Mouse (Mus musculus): ENCODE results near the gene Colgalt2.
"Not testable (repeated sequence)": the region's sequence is repeated elsewhere in the genome, so short reads cannot be mapped to it uniquely, and the experiment has no call there.

Gene Colgalt2

GRCm38 (mm10) chr1:152417602-152418001 is 18.0 kb downstream of the Colgalt2 start:
- DNase-seq (ENCODE audit: low read depth): no peak

- DNase-seq (ENCODE audit: low read depth): no peak
Measured at GRCm38 (mm10) chr1:152422295-152422694, 22.7 kb downstream of the Colgalt2 start.

GRCm38 (mm10) chr1:152423052-152423451 is 23.4 kb downstream of the Colgalt2 start:
- no peak for DNase-seq (ENCODE audit: low read depth)

DNA sequence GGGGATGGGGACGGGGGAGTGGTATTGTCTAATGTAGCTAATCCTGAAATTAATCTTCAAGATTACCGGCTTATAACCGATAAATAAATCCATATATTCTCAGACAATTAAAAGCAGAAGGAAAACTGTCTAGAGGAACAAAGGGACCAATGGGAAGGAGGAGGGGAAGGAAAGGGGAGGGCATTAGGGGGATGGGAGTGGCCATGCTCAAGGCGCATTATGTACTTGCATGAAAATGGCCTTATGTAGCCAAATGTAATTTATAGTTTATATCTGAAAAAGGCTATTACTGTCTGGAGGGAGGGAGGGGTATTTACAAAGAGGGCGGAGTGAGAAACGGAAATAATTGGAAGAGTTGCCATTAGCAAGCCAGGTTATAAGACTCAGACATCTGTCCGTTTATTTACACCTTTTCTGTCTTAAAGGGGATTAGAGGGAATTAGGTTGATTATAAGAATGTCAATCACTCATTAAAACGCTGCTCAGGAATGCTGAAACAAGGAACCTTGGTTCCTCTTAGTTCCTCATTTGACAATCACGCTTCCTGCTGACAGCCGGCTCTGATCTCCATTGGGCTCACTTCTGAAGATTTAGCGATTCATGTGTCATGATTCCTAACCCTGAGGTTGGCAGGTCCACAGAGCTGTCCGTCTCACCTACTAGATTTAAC is 28.4 kb downstream of the Colgalt2 start:
- no peak for DNase-seq (ENCODE audit: low read depth)

DNA sequence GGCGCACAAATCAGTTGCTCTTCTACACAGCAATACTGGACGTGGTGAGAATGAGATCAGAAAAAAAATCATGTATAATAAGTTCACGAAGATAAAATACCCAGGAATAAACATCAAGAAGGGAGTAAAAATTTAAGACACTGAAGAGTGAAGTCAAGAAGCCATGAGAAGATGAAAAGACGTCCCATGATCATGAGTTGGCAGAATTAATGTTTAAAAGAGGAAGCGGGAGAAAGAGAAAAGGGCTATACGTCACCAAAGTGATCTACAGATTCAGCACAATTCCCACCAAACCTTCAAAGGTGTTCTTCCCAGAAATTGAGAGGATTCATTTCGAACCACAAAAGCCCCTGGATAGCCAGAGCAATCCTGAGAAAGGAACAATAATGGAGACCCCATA is 30.2 kb downstream of the Colgalt2 start:
- DNase-seq (ENCODE audit: low read depth): no peak

GRCm38 (mm10) chr1:152434166-152434565 is 34.5 kb downstream of the Colgalt2 start:
- no peak for DNase-seq (ENCODE audit: low read depth)

DNA sequence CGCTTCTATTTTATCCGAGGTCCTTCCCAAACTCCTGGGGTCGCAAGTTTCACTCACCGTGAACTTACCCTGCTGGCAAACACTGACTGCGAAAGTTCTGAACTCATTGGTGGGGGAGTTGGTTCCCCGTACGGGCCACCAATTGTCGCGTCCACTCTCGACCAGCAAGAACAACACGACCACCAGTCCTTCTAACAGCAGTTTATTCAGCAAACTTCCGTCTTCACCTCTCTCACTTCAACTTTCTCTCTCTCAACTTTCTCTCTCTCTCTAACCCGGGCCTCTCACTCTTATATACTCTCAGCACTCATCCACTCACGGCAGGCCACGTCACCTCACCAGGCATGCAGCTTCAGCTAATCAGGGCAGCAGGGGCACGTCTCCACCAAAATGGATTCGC is 37.9 kb downstream of the Colgalt2 start:
- DNase-seq (ENCODE audit: low read depth): not testable (repeated sequence)

DNA sequence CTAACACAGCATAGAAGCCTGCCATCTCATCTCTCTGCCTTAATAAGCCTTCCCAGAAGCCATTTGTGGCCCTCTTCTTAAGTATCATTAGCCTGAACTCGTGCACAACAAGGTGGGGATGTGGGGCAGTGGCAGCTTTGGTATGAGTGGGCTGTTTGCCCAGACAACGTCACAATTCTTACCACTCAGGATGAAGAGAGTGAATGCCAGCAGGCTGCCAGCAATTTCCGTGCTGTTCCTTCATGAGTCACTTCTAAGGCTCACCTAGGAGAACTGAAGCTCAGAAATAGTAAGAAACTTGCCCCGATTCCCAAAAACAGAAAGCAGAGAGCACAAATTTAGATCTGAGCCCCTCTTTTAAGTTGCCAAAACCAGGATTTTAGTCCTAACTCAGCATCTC is 39.8 kb downstream of the Colgalt2 start:
- no peak for DNase-seq (ENCODE audit: low read depth)

DNA sequence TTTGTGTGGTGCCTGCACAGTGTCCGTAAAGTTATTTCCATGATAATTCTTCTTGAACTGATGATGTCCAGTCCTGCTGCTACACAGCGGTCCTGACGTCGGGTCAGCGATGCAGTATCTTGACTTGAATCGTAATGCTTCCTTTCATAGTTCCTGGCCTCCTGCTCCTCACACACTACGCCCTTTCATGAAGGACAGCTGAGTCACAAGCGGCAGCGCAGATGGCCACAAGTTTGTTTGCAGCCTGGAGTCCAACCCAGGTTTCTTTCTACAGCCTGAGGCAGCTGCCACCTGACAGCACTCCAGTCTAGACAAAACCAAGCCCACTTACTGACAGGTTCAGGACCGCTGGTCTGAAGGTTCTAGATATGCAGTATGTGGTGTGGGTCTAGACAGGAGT is 40.2 kb downstream of the Colgalt2 start:
- DNase-seq (ENCODE audit: low read depth): no peak

DNA sequence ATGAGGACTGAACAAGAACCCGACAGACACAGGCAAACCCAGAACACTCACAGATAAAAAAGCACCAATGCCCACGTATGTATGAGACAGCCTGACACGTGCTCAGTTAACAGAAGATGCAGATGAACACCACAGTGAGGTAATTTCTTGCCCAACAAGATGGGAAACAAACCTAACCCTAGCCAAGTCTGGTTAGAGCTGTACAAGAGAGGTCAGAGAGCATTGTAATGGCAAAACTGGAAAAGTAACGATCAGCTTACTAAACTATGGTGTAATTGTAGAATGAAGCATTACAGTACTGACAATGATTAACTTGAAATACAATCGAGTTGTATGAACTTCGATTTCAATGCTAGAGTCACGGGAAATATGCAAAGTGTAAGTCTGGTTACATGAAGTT is 45.0 kb downstream of the Colgalt2 start:
- DNase-seq (ENCODE audit: low read depth): no peak

- no peak for DNase-seq (ENCODE audit: low read depth)
Measured at GRCm38 (mm10) chr1:152445925-152446324, 46.3 kb downstream of the Colgalt2 start.

DNA sequence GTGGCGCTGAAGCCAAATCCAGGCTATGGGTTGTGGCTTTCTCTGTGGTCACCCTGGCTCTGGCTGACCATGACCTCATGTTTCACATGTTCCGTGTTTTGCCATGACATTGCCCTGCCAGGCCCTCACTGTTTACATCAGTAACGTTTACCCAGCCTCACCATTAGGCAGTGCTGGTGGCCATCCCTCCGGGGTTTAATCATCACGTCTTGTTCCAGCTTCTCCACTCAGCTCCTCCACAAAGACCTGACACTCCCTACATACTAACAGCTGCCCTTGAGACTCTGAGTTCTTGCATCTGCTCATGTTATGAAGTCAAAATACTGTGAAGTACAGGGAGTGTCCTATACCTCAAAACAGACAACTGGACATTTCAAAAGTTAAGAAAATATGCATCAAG is 54.9 kb downstream of the Colgalt2 start:
- no peak for DNase-seq (ENCODE audit: low read depth)

DNA sequence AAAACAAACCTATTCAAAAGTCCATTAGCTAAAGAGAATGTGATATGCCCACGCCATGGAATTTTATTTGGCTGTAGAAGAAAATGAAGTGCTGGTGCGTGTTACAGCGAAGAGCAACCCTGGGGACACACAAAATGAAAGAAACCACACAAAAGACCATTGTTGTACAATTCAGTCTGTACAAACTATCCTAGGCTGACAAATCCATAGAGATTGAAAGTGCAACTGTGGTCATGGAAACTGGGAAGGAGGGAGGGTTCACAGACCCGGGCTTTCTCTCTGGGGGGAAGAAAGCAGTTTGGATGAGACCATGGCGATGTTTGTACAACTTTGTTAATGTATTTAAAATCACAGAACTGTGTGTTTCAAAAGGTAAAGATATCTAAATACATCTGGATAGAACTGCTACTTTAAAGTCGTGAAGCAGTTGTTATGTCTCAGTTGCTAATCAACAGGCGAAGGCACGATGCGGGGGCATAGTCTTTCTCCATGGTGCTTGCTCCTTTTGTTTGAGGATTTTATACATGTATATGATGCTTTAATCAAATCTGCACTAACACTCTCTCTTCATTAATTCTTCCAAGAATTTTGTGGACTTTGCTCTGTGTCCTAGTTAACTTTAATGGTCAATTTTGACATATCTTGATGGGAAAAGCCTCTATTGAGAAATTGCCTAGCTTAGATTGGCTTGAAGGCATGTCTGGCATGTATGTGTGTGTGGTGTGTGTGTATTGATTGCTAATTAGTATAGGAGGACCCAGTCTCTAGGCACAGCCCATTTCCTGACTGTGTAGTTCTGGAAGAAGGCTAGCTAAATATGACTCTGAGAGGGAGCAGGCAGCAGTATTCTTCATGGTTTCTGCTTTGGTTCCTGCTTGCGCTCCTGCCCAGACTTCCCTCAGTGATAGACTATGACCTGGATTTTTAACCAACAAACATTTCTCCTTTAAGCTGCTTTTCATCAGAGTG is 55.9 kb downstream of the Colgalt2 start:
- no peak for DNase-seq (ENCODE audit: low read depth)

DNA sequence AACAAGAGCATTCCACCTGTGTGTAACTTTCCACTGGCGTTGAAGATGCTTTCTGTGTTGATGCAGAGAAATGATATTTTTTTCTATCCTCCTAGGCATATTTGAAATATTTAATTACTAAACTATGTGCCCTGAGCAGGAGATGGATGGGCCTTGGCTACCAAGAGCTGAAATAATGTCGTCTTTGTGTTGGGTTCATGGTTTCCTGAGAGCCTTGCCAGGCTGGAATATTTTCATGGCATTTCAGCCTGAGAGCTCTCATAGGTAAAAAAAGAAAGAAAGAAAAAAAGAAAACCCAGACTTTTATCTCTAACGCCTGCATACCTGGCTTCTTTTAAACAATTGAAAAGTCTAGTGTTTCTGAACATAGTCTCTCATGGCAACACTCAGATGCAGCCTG is 56.6 kb downstream of the Colgalt2 start:
- no peak for DNase-seq (ENCODE audit: low read depth)

- no peak for DNase-seq (ENCODE audit: low read depth)
Measured at GRCm38 (mm10) chr1:152457596-152457995, 58.0 kb downstream of the Colgalt2 start.

DNA sequence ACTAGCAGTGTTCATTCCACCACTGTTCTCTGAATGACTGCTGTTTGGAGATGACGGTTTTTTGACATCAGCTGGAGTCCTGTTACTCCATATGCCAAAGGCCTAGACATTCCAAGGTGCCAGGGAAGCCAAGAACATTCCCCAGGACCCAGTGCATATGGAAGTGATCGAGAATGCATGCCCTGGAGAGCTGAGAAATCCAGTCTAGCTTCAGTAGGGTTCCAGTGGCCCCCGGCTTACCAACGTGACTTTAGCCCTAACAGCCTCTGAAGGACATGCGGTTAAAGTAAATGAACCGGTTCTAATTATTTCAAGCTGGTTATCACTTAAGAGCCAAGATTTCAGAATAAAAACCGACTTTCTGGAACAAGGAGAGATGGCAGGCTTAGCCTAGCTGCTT is 59.4 kb downstream of the Colgalt2 start:
- no peak for DNase-seq (ENCODE audit: low read depth)

DNA sequence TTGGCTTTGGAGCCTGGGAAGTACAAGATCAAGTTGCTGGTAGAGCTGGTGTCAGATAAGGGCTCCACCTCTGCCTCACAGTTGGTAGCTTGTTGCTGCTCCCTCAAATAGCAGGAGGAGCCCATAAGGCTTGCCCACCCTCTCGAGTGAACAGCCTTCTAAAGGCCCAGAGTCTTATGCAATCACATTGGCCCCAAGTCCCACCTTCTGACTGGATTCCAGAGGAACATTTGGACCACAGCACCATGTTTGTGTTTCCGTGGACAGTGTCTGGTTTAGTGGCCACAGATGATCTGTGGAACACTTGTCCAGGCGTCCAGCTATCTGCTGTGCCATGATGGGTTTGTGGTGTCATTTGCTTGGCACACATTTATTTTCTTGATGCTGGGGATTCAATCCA is 61.3 kb downstream of the Colgalt2 start:
- no peak for DNase-seq (ENCODE audit: low read depth)

DNA sequence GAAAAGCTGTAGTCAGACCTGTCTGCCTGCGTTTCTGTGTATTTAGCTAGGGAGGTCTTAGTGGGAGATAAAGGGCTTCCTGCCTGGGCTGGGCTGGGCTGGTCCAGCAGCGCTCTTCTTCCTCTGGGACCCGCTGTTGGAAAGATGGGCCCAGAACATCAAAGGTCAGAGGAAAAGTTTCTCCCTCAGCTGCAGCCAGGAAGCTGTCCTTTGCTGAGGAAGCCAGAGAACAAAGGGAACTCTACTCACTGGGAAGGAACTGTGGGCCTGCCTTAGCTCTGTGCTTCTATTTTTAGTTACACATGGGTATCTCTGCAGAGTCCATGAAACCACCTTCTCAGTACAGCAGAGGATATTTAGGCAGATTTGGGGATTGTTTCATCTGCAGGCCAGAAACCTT is 62.2 kb downstream of the Colgalt2 start:
- DNase-seq (ENCODE audit: low read depth): no peak

DNA sequence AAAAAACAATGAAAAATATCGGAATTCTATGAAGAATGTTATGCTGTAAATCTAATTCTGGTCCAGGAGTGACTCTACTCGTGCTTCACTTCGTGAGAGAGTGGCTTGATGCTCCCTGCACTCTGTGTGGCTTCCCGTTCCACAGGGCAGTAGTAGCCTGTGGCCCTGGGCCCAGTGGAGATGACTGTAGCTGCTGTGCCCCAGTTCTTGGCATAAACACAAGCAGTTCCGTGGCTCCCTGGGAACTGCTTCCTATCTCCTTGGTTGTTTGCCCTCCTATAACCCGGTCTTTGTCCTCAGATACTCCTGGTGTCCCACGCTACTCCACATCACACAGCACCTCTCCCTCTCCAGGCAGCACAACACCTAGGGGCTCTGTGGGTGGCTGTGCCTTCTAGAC is 62.7 kb downstream of the Colgalt2 start:
- no peak for DNase-seq (ENCODE audit: low read depth)

DNA sequence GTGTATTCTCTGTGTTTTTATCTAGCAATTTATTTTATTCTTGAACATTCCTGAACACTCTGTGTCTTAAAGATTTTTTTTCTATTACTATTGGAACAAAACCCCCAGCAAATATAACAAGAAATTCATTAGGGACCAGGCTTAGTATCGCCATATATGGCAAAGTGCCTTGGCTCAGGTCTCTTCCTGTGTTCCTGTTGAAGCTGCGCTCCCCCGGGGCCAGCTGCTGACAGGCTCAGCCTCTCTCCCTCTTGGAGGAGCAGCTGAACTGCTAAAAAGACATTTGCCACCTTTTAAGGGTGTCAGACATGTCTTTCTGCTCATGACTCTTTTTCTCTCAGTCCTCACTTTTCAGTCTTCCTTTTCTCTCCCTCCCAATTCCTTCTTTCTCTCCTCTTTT is 66.7 kb downstream of the Colgalt2 start:
- DNase-seq (ENCODE audit: low read depth): no peak

DNA sequence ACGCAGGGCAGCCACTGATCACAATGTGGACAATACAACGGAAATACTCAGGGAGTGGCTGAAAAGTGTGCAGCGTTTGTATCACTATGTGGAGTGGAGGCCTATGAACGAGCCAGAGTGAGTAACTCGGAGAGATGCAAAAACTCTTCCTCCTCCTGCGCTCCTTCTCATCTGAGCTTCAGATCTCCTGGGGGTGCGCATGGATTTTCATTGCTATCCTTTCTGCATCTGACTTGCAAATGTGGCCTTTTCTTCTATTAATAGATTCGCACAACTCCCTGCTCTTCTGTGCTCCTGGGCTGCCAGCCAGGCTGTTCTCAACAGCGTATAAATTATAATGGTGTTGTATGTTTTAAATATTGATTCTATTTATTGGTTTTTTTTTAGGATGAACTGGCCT is 68.8 kb downstream of the Colgalt2 start:
- DNase-seq (ENCODE audit: low read depth): no peak

DNA sequence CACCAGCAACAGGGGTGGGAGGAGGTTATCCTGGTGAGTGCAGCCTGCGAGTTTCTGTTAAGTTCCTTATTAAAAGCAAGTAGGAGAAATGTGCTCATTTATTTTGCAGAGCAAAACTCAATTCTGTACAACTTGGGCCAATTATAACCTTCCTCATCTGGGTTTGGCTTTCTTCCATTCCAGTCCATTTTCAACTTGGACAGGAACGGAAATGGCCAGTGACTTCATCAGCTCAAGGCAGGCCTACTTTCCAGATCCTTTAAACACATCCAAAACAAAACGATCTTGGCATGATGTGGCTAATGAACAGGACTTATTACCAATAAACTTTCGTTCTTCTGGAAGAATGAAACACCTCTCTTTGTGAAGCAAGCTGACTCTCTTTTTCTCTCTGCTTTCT is 76.5 kb downstream of the Colgalt2 start:
- DNase-seq (ENCODE audit: low read depth): no peak

GRCm38 (mm10) chr1:152490842-152491241 is 91.2 kb downstream of the Colgalt2 start:
- no peak for DNase-seq (ENCODE audit: low read depth)
